Mouse (Mus musculus): Measurements from ENCODE around the gene Cbx6.

Cbx6 gene

GRCm38 (mm10) chr15:79834130-79834880 is at the start of gene Cbx6, which contains the start of gene Npcd:
TSS of gene Cbx6 (minus strand) at chr15:79834688.
TSS of gene Npcd (minus strand) at chr15:79834237.
- peak; percentile 95 for DNase-seq (ENCODE audit: low spot score)

DNA sequence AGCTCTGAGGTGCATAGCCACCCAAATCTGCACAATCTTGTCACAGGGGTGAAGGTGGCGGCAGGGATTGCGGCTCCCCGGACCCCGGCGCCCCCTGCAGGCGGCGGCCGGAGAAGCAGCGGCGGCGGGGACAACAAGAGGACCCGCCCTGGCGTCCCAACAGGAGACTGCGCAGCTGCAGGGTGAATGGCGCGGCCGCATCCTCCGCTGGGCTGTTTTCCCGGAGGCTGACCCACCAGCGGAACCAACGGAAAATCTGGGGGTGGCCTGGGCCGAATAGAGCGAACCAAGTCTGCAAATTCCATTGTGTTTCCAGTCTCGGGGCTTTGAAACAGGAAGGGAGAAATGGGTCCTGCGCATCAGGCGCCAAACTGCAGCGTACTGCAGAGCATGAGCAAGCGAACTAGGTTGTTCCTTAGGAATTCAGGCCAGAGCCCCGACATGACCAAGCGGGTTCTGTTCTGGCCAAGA is 48.9 kb upstream of the Cbx6 start:
- peak; percentile 82 for DNase-seq (ENCODE audit: low spot score)

DNA sequence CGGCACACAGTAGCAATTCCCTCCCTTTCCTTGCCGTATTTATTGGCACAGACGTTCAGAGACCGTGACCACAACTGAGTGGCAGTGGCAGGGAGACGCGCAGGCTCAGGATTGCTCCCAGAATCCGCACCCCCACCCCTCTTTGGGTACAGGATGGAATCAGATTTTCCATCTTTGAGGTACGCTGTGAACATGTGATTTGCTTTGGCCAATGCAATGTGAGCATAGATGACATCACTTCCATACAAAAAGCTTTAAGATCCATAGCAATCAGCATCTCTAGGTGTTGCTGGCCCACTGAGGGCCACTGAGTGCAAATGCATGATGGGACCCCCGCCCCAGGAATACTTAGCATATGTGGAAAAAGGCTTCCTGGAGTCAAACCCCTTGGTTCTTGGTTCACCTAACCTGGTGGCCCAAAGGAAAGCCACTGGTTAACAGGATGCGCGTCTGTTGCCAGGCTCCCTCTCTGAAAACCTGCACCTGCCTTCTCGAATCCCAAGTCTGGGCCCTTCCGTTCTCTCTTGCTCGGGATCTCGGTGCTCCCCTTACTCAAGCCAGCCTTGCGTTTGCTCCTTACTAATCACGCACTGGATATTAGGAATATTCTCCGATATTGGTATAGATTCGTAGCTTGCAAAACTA is 48.3 kb upstream of the Cbx6 start:
- DNase-seq (ENCODE audit: low spot score) = no peak

GRCm38 (mm10) chr15:79880477-79880876 is 46.0 kb upstream of the Cbx6 start:
- no peak for DNase-seq (ENCODE audit: low spot score)

DNA sequence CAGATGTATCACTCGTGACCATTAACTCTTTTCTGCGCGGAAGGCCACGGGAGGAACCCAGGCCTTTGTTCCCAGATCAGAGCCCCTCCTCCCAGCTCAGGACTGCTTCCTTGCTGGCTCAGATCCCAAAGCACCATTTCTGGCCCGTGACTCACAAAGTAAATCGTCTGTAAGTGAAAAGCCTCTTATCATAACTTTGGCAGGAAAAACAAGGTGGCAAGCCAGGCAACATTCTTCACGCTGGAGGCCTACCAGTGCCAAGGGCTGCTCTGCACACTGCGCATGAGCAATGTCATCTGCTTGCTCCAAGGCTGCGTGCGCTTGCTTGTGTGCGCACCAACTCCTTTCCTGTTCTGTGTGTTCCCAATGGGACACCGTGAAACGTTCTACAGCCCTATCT is 44.8 kb upstream of the Cbx6 start:
- peak; percentile 89 for DNase-seq (ENCODE audit: low spot score)

DNA sequence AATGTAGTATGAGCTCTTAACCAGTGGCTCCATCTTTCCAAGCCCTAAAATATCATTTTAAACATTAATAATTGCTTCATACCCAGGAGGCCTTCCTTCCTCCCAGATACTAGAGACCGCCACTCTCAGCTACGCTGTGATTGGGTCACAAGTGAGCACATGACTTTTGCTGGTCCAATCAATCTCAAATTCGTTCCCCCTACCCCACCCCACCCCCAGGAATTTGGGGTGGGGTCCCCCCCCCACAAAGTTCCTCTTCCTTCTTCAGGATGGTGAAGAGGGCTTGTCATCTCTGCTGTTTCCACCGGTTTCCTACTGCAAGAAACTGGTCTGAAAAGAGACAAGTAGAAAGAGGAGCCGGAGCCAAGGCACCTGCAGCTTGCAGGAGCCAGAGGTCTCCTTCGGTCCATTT is 44.2 kb upstream of the Cbx6 start:
- DNase-seq (ENCODE audit: low spot score) = no peak

DNA sequence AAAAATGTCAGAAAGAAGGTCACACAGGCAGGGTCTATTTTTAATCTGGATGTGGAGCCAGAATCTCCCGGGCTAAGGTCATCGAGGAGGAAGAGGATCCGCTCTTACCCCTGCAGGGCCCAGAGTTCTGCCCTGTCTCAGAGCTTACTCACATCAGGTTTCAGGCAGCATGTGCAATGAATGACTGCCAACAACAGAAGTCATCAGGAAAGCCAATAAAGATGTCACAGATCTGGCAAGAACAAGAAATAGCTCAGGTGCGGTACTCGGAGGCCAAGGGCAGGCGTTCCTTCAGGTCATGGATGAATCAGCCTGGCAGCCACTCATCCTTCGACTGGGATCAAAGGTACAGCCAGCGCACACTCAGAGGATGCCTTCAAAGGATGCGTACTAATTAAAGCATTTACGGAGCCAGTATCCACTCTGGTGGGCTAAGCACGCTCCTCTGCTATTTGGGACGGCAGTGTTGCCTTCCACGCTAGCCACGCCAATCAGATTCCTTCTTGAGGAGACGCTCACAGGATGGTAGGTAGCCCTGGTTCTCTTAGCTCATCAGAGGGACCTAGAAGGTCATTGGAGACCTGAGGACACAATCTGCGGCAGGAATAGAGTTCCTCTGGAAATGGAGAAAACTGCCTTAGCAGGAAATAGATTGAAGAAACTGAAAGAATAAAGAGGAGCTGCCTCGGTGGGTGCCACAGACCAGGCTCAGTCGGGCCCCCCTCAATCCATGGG is 40.9 kb upstream of the Cbx6 start:
- DNase-seq (ENCODE audit: low spot score) = no peak

GRCm38 (mm10) chr15:79873995-79874394 is 39.5 kb upstream of the Cbx6 start:
- no peak for DNase-seq (ENCODE audit: low spot score)

GRCm38 (mm10) chr15:79873545-79873944 is 39.1 kb upstream of the Cbx6 start:
- no peak for DNase-seq (ENCODE audit: low spot score)

GRCm38 (mm10) chr15:79867260-79868002 is 32.9 kb upstream of the Cbx6 start:
- DNase-seq (ENCODE audit: low spot score) = no peak

- DNase-seq (ENCODE audit: low spot score) = no peak
Observed at GRCm38 (mm10) chr15:79859821-79860220, 25.3 kb upstream of the Cbx6 start.

GRCm38 (mm10) chr15:79858979-79859378 is 24.5 kb upstream of the Cbx6 start:
- DNase-seq (ENCODE audit: low spot score) = no peak

- no peak for DNase-seq (ENCODE audit: low spot score)
Observed at GRCm38 (mm10) chr15:79850143-79850542, 15.7 kb upstream of the Cbx6 start.

DNA sequence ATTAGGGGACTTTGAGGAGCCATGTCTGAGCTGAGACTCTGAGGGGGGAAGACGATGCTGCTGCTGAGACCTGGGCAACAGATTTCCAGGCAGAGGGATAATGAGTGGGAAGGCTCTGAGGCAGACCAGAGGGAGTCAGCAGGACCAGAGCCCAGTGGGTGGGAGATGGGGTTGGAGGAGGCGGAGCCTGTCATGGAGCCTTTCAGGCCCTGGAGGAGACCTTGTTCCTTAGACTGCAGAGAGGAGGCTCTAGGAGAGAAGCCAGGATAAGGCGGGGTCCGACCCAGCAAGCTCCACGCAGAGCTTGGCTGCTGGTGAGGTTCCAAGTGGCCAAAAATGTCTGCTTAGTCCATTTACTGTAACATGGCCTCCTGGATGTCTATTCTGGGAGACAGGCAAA is 12.6 kb upstream of the Cbx6 start:
- DNase-seq (ENCODE audit: low spot score) = no peak

- DNase-seq (ENCODE audit: low spot score) = no peak
Observed at GRCm38 (mm10) chr15:79845986-79846385, 11.5 kb upstream of the Cbx6 start.

DNA sequence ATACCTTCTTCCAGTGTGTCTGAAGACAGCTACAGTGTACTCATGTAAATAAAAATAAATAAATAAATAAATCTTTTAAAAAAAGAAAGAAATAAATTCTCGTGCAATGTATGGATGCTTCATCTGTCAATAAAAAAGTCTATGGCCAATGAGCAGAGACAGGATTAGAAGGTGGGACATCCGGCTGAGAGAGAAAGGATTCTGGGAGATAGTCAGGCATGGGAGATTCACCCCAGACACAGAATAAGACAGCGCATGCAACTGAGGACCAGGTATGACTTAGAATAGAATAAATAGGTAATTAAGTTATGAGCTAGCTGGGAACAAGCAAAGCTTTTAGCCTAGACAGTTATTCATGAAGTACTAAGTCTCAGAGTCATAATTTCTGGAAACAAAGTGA is 8.5 kb upstream of the Cbx6 start:
- DNase-seq (ENCODE audit: low spot score) = no peak

GRCm38 (mm10) chr15:79840281-79840680 is 5.8 kb upstream of the Cbx6 start:
- no peak for DNase-seq (ENCODE audit: low spot score)

DNA sequence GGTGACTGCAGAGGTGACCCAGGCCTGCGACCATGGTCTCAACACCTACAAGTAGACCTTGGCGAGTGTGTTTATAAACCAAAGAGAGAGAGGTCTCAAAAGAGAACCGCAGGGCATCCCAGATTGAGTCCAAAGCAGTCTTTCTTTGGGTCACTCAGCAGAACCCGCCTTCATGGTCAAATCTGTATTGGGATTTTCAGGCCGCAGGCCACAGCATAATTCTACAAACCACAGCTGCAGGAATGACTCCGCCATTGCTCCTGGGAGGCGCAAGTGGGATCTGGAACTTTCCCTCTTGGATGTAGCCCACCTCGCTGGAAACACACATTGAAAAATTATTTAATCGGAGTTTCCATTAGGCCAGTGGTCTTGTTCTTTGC is 383 bp upstream of the Cbx6 start:
- DNase-seq (ENCODE audit: low spot score) = no peak

DNA sequence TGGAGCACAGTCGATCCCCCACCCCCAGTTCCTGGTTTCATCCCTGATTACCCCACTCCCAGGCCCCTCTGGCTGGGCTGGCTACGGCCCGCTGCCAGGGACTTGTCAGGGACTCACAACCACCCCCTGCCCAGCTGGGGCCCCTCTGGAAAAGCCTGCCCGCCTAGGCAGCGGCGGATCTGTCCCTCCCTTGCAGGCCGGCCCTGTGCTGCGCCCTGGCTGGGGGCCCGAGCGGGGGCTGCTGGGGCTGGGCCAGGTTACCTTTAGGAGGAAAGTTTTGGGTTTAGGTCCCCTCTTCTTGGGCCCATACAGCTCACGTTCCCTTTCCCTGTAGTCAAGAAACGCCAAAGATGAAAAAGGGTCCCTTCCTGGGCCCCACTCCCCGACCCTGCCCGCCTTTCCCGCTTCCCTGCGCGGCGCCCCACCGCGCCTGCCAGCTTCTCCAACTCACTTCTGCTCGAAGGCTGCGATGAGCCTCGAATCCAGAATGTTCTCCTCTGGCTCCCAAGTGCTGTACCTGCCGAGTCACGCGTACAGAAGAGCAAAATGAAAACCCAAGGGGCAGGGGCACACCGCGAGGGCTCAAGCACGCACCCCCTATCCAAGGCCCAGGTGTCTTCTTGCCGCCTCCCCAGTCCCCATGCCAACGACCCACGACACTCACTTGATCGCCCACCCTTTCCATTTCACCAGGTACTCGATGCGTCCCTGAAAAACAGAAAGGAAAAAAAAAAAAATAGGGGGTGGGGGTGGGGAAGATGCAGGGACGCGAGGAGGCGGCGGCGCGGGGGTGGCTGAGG is 1.0 kb downstream of the Cbx6 start:
- no peak for DNase-seq (ENCODE audit: low spot score)

DNA sequence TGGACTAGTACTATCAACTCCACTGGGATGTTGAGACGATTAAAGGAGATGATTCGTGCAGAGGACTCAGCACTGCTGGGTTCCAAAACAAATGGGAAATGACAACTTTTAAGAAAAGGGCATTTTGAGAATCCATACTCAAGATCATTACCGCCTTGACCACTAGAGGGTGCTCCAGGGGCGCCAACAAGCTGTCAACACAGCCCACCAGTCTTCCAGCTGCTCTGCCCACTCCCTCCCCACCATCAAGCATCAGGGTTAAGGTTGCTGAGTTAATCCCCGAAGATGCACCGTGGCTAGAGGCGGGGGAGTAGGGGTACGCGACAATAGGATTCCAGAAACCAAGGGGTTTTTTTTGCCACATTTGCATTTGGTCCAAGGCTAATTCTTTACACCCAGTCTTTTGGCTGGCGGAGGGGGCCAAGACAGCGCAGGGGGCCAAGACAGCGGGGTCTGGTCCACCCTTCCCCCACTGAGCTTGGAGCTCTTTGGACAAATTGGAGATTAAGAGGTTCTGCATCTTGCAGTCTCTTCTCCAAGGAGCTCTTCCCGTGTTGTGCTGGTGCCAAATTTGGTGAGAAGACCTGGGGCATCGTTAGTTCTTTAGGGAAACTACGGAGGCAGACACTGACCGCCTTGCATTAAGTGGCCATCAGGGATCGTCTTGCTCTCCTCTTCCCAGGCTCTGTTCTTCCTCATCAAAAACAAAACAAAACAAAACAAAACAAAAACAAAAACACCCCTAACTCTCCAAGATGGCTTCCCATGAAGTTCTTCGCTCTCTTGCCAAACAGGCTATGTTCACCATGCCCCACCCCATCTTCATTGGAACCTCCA is 2.2 kb downstream of the Cbx6 start:
- no peak for DNase-seq (ENCODE audit: low spot score)
